Mouse (Mus musculus): ENCODE data around the gene Capn11. TPM values are rescaled to one million over a fixed set of nuclear protein-coding genes. Genes with fewer than 3 reads are reported as not detected.

The Capn11 gene
- total RNA-seq, 2 experiments from 2014 or later: 0.94 to 0.96 TPM

- ATAC-seq (replicated peaks; ENCODE audit: low FRiP score, poor library complexity, severe bottlenecking): no peak
Measured at GRCm38 (mm10) chr17:45602984-45603383, 56.1 kb downstream of the Capn11 start.

GRCm38 (mm10) chr17:45601877-45602304 lies 57.2 kb downstream of the Capn11 start, which contains the start of gene Mymx:
Gene Mymx, minus strand, starts transcription at chr17:45602102.
- ATAC-seq (replicated peaks; ENCODE audit: low FRiP score, poor library complexity, severe bottlenecking): no peak

- ATAC-seq (replicated peaks; ENCODE audit: low FRiP score, poor library complexity, severe bottlenecking): no peak
Measured at GRCm38 (mm10) chr17:45601325-45601724, 57.8 kb downstream of the Capn11 start.

GRCm38 (mm10) chr17:45600267-45600666 lies 58.9 kb downstream of the Capn11 start:
- no peak for ATAC-seq (replicated peaks; ENCODE audit: low FRiP score, poor library complexity, severe bottlenecking)

GRCm38 (mm10) chr17:45599446-45600242 lies 59.5 kb downstream of the Capn11 start, which contains the start of gene Slc29a1:
Gene Slc29a1, minus strand, starts transcription at chr17:45599606.
- ATAC-seq (replicated peaks; ENCODE audit: low FRiP score, poor library complexity, severe bottlenecking): no peak

GRCm38 (mm10) chr17:45598891-45599290 lies 60.2 kb downstream of the Capn11 start:
- no peak for ATAC-seq (replicated peaks; ENCODE audit: low FRiP score, poor library complexity, severe bottlenecking)

- ATAC-seq (replicated peaks; ENCODE audit: low FRiP score, poor library complexity, severe bottlenecking): no peak
Measured at GRCm38 (mm10) chr17:45598376-45598775, 60.7 kb downstream of the Capn11 start.

GRCm38 (mm10) chr17:45597787-45598186 lies 61.3 kb downstream of the Capn11 start:
- ATAC-seq (replicated peaks; ENCODE audit: low FRiP score, poor library complexity, severe bottlenecking): no peak

GRCm38 (mm10) chr17:45596631-45597396 lies 62.3 kb downstream of the Capn11 start:
- peak; percentile 66 for ATAC-seq (replicated peaks; ENCODE audit: low FRiP score, poor library complexity, severe bottlenecking)

GRCm38 (mm10) chr17:45595736-45596390 lies 63.3 kb downstream of the Capn11 start:
- ATAC-seq (replicated peaks; ENCODE audit: low FRiP score, poor library complexity, severe bottlenecking): no peak

- ATAC-seq (replicated peaks; ENCODE audit: low FRiP score, poor library complexity, severe bottlenecking): peak; percentile 50
Measured at GRCm38 (mm10) chr17:45594881-45595735, 64.0 kb downstream of the Capn11 start.

GRCm38 (mm10) chr17:45594195-45594594 lies 64.9 kb downstream of the Capn11 start:
- ATAC-seq (replicated peaks; ENCODE audit: low FRiP score, poor library complexity, severe bottlenecking): no peak

GRCm38 (mm10) chr17:45593479-45593878 lies 65.6 kb downstream of the Capn11 start:
- ATAC-seq (replicated peaks; ENCODE audit: low FRiP score, poor library complexity, severe bottlenecking): peak; percentile 76

GRCm38 (mm10) chr17:45592606-45593431 lies 66.3 kb downstream of the Capn11 start:
- peak; percentile 19; the same call in 1 of the 2 replicates for ATAC-seq (replicated peaks; ENCODE audit: low FRiP score, poor library complexity, severe bottlenecking)

GRCm38 (mm10) chr17:45591701-45592605 lies 67.2 kb downstream of the Capn11 start:
- no peak for ATAC-seq (replicated peaks; ENCODE audit: low FRiP score, poor library complexity, severe bottlenecking)

- no peak for ATAC-seq (replicated peaks; ENCODE audit: low FRiP score, poor library complexity, severe bottlenecking)
Measured at GRCm38 (mm10) chr17:45590410-45590809, 68.7 kb downstream of the Capn11 start.

- ATAC-seq (replicated peaks; ENCODE audit: low FRiP score, poor library complexity, severe bottlenecking): no peak
Measured at GRCm38 (mm10) chr17:45589844-45590243, 69.3 kb downstream of the Capn11 start.
